Mouse (Mus musculus): ENCODE measurements at regions not wholly inside any gene's neighbourhood (a gene's known extent, or its start where the extent isn't known, plus 50 kb on each side); places are given as distances from the start of the nearest gene placed in this dataset.
A peak's percentile ranks its signal among the peaks of the same experiment; 100 is the strongest.

DNA sequence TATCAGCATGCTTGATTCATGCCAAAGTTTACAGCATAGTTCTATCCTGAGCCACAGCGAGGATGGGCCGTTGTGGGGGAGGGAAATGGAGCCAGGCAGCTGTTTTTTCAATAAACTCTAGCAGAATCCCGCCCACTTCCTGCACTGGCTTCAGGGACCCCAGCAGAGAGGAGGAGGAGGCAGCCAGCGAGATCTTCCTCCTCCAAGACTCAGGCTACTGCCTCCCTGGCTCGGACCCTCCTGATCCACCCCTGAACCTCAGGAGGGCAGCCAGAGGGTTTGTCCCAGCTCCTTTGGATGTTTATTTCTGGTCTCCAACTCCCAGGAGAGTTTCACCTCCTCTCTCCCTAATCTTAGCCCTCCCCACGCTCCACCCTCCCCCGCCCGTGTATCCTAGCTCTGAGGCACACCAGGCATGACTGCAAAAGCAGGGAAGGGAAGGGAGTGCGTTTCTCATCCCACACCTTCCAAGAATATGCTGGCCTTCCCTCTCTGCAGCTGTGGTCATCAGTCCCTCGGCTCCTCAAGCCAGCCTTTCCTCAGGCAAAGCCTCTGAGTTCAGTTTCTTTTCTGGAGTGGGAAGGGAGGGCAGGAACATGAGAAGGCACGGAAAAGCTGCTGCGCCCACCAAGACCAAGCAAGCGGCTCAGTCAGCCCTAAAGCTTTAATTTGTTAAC is 195.5 kb downstream of the Sox4 start:
- Histone ChIP-seq H3K27ac (ENCODE audit: low read depth, low read length) (peak overlapping the region; percentile 45), H3K4me3 (ENCODE audit: low read depth, low read length) (peak overlapping the region; percentile 15; the same call in 1 of the 2 replicates), H3K4me1 (ENCODE audit: control insufficient read depth, insufficient read depth, low read length) (peaks cover 32% of the 10 kb centered on the region), H3K36me3 (ENCODE audit: control insufficient read depth, insufficient read depth, low read length) (no peaks in the 10 kb centered on the region), H3K9ac (ENCODE audit: low read length) (peak overlapping the region; percentile 46), H3K27me3 (ENCODE audit: control insufficient read depth, insufficient read depth, low read length) (no peaks in the 10 kb centered on the region), H3K9me3 (ENCODE audit: control insufficient read depth, low read length) (no peaks in the 10 kb centered on the region), H3K4me2 (peak overlapping the region; percentile 36)
- WGBS: under 1% methylated on average over 13 of the region's 13 CpGs
- ATAC-seq (ENCODE audit: low FRiP score): peak; percentile 81
- DNase-seq (ENCODE audit: low spot score, missing footprints): peak; percentile 93

DNA sequence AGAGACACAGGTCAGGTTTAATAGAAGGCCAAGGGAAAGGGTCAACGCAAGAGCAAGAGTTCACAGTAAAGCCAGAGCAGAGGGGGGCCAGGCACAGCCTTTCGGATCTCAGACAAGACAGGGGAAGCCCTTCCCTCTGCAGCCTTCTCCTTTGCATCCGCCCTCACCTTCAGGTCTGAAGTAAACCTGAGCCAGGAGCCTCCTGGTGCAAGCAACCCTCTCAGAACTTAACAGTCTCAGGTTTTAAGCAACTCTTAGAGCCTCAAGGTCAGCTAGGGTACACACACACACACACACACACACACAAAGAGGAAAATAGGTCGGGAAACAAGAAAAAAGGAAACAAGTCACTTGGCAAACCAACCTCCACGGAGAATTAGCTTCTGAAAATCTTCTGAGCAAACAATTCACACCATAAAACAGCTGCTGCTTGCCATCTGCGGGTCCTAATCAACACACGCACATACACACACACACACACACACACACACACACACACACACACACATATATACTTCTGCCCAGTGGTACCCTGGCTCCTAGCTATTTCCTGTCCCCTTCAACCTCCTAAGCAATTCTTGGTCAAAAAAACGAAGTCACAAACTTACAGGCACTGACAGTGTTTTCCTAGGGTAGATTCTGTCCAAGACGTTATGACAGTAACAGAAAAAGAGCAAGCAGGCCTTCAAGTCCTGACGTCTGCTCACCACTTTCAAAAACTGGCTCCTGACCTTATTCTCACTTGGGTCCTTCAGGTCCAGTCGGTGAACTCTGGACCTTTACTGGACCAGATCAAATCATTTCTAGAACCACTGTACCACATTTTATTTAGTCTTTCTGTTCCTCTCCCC is 196.4 kb downstream of the Sox4 start:
- H3K9me3 ChIP-seq (ENCODE audit: control insufficient read depth, low read length): no peaks in the 10 kb centered on the region
- 29% methylated on average over 11 of the region's 11 CpGs for WGBS

DNA sequence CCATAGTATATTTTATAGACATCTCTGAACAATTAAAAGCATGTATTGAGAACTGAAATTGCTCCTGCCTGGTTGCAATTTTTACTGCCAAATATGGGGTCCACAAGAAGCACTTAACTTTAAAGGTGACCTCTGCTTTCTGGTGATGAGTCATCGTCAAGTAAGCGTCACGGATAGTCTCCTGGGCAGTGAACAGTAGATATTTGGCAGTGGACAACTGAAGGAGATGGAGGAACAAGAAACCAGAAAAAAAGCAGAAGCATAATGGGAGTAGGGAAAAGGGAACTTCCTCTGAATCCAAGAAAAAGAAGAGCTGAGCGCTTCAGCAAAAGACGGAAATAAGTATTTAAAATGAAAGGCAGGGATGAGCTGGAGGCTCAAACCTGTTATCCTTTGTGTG is 199.3 kb downstream of the Sox4 start:
- H3K36me3 ChIP-seq (ENCODE audit: control insufficient read depth, insufficient read depth, low read length): no peaks in the 10 kb centered on the region
- no peak overlapping the region for H3K4me2 ChIP-seq
- ATAC-seq (ENCODE audit: low FRiP score) (no peak), DNase-seq (ENCODE audit: low spot score, missing footprints) (no peak)
- H3K4me1 ChIP-seq (ENCODE audit: control insufficient read depth, insufficient read depth, low read length): peaks cover 30% of the 10 kb centered on the region
- no peak overlapping the region for H3K4me3 ChIP-seq (ENCODE audit: low read depth, low read length)
- H3K9me3 ChIP-seq (ENCODE audit: control insufficient read depth, low read length): no peaks in the 10 kb centered on the region
- H3K27ac ChIP-seq (ENCODE audit: low read depth, low read length): no peak overlapping the region
- no peak overlapping the region for H3K9ac ChIP-seq (ENCODE audit: low read length)
- 91% methylated on average over 5 of the region's 5 CpGs for WGBS
- H3K27me3 ChIP-seq (ENCODE audit: control insufficient read depth, insufficient read depth, low read length): no peaks in the 10 kb centered on the region

More for the DNA sequence above, 196.4 kb downstream of the Sox4 start:
- ATAC-seq (ENCODE audit: low FRiP score) (no peak), DNase-seq (ENCODE audit: low spot score, missing footprints) (peak; percentile 85)
- H3K4me1 ChIP-seq (ENCODE audit: control insufficient read depth, insufficient read depth, low read length): peaks cover 32% of the 10 kb centered on the region
- peak overlapping the region; percentile 36 for H3K4me2 ChIP-seq
- H3K9ac ChIP-seq (ENCODE audit: low read length): no peak overlapping the region
- H3K36me3 ChIP-seq (ENCODE audit: control insufficient read depth, insufficient read depth, low read length): no peaks in the 10 kb centered on the region
- H3K27me3 ChIP-seq (ENCODE audit: control insufficient read depth, insufficient read depth, low read length): no peaks in the 10 kb centered on the region
- no peak overlapping the region for H3K4me3 ChIP-seq (ENCODE audit: low read depth, low read length)
- H3K27ac ChIP-seq (ENCODE audit: low read depth, low read length): no peak overlapping the region; the same call in 1 of the 2 replicates

DNA sequence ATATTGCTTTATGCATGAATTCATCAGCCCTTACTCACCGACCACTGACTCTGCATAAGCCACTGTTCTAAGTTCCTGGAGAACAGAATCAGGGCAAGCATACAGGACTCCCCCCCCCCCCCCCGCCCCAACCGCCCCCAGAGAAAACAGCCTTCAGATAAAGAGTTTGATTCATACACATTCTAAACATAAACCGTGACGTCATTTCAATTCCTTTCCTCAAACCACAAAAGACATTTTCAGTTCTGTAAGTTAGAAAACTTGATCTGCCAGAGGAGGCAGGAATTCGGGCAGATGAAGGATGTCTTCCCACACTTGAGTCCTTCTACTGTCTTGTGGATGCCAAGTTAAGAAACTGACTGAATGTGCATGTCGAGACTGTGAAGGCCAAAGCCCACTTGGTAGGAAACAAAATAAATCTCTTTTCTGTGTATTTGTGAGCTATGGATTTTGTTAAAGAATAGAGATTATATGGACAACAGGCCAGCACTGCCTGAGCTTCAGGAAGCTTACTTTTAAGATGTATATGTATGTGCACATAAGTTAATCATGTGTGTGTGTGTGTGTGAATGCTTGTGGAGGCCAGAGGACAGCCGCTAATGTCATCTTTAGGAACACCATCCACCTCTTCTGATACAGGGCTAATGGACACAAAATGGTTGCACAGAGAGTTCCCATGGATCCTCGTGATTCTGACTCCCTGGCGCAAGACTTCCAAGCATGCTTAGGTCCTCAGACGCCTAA is 202.4 kb downstream of the Sox4 start:
- ATAC-seq (ENCODE audit: low FRiP score) (no peak), DNase-seq (ENCODE audit: low spot score, missing footprints) (no peak)
- Histone ChIP-seq H3K9ac (ENCODE audit: low read length) (no peak overlapping the region), H3K4me1 (ENCODE audit: control insufficient read depth, insufficient read depth, low read length) (peaks cover 5% of the 10 kb centered on the region), H3K9me3 (ENCODE audit: control insufficient read depth, low read length) (no peaks in the 10 kb centered on the region), H3K27me3 (ENCODE audit: control insufficient read depth, insufficient read depth, low read length) (no peaks in the 10 kb centered on the region), H3K27ac (ENCODE audit: low read depth, low read length) (no peak overlapping the region), H3K4me2 (no peak overlapping the region), H3K36me3 (ENCODE audit: control insufficient read depth, insufficient read depth, low read length) (no peaks in the 10 kb centered on the region), H3K4me3 (ENCODE audit: low read depth, low read length) (no peak overlapping the region)
- WGBS: 89% methylated on average over 11 of the region's 11 CpGs

DNA sequence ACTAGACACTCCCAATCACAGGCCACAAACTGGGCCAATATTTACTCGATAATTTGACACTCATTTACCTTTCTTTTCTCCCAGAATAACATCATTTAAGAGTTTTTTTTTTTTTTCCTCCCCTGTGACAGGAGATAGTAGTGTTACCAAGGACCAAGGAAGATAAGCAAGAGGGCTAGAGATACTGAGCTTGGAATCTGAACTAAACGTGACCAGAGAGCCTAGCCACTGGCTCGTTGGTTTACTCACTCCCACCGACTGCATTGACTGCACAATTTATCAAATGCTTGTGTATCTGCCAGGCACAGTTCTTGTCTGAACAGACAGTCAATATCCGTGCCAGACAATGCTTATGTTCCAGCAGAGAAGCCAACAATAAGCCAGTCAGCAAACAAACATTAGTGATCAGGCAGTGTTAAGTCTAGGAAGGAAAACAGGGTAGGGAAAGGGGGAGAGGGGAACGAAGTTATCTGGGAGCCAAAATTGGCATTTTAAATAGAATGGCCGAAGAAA is 213.3 kb downstream of the Sox4 start:
- H3K4me1 ChIP-seq (ENCODE audit: control insufficient read depth, insufficient read depth, low read length): peaks cover 8% of the 10 kb centered on the region
- ATAC-seq (ENCODE audit: low FRiP score): no peak
- H3K9ac ChIP-seq (ENCODE audit: low read length): no peak overlapping the region
- no peak overlapping the region for H3K4me3 ChIP-seq (ENCODE audit: low read depth, low read length)
- no peaks in the 10 kb centered on the region for H3K36me3 ChIP-seq (ENCODE audit: control insufficient read depth, insufficient read depth, low read length)
- H3K4me2 ChIP-seq: no peak overlapping the region
- 73% methylated on average over 7 of the region's 7 CpGs for WGBS
- no peak for DNase-seq (ENCODE audit: low spot score, missing footprints)
- no peak overlapping the region for H3K27ac ChIP-seq (ENCODE audit: low read depth, low read length)
- H3K27me3 ChIP-seq (ENCODE audit: control insufficient read depth, insufficient read depth, low read length): no peaks in the 10 kb centered on the region
- no peaks in the 10 kb centered on the region for H3K9me3 ChIP-seq (ENCODE audit: control insufficient read depth, low read length)

DNA sequence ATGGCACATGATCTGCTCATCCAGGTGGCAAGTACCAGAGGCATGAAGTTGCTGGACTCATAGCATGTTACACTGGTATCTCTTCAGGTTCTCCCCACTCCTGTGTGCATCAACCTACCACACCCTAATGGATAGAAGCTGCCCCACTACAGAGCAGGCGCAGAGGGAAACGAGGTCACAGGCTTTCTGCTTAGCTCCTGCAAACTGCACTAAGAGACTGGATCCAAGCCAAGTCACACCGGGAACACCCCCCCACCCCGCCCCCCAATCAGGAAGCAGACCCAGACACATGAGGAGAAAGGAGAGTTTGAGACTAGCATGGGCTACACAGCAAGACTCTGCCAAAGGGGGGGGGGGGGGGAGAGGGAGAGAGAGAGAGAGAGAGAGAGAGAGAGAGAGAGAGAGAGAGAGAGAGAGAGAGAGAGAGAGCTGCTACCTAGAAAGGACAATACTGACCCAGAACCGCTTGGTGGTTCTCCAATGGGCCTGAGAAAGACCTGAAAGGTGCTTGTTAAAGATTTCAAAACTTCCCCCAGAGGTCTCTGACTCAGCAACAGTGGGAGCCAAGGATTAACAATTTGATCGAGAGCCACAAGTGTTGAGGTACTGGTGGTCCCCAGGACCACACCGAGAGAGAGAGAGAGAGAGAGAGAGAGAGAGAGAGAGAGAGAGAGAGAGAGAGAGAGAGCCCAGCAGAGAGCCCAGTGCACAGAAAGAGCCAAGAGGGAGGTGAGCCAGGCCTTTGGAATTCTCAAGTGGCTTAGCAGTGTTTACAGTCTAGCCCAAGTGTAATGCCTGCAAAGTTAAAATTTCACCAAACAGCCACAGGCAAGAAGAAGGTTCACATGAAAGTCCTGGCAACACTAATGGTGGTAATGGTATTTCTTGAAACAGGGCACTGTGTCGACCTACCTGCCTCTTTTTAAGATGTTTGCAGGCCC is 215.1 kb downstream of the Sox4 start:
- Histone ChIP-seq H3K4me1 (ENCODE audit: control insufficient read depth, insufficient read depth, low read length) (peaks cover 8% of the 10 kb centered on the region), H3K4me2 (no peak overlapping the region), H3K27me3 (ENCODE audit: control insufficient read depth, insufficient read depth, low read length) (no peaks in the 10 kb centered on the region), H3K9me3 (ENCODE audit: control insufficient read depth, low read length) (no peaks in the 10 kb centered on the region), H3K9ac (ENCODE audit: low read length) (no peak overlapping the region), H3K36me3 (ENCODE audit: control insufficient read depth, insufficient read depth, low read length) (no peaks in the 10 kb centered on the region), H3K27ac (ENCODE audit: low read depth, low read length) (no peak overlapping the region), H3K4me3 (ENCODE audit: low read depth, low read length) (no peak overlapping the region)
- no peak for DNase-seq (ENCODE audit: low spot score, missing footprints)
- no peak for ATAC-seq (ENCODE audit: low FRiP score)
- 61% methylated on average over 8 of the region's 8 CpGs for WGBS

DNA sequence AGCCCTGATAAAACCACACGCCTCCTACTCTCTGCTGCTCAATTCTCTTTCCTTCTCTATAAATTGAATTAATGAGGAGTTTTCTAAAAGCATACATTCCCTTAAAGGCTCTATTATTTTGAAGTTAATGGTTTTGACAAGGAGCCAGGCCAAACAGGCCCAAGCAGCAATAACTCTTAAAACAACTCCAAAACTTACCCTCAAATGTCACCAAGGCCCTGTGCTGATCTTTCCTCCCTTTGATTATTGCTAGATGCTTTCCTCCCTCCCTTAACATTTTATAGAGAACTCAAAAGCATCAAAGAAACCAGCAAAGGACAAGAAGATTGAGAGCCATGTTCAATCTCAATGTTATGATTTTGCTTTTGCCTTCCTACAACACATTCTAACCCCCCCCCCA is 221.0 kb downstream of the Sox4 start:
- Histone ChIP-seq H3K9ac (ENCODE audit: low read length) (no peak overlapping the region), H3K4me2 (no peak overlapping the region), H3K27me3 (ENCODE audit: control insufficient read depth, insufficient read depth, low read length) (no peaks in the 10 kb centered on the region), H3K4me1 (ENCODE audit: control insufficient read depth, insufficient read depth, low read length) (no peaks in the 10 kb centered on the region), H3K4me3 (ENCODE audit: low read depth, low read length) (no peak overlapping the region), H3K36me3 (ENCODE audit: control insufficient read depth, insufficient read depth, low read length) (no peaks in the 10 kb centered on the region), H3K27ac (ENCODE audit: low read depth, low read length) (no peak overlapping the region), H3K9me3 (ENCODE audit: control insufficient read depth, low read length) (no peaks in the 10 kb centered on the region)
- DNase-seq (ENCODE audit: low spot score, missing footprints) (no peak), ATAC-seq (ENCODE audit: low FRiP score) (no peak)
- WGBS: 95% methylated on average over 1 of the region's 1 CpGs

DNA sequence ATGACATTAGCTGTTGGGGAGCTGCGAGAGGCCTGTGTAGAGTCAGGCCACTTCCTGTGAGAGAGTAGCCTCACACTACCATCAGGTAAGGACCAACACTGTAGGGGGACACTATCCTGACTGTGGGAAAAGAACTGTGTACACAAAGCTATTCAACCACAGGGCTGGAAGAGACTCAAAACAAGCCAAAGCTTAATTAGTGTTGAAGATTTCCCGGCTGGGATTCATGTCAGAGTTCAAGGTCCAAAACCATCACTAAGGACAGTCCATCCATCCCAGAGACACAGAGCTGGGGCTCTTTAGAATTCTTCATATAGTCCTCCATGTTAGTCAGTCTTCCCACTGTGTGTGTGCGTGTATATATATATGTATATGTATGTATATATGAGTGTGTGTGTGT is 221.5 kb downstream of the Sox4 start:
- 93% methylated on average over 3 of the region's 3 CpGs for WGBS
- Histone ChIP-seq H3K27me3 (ENCODE audit: control insufficient read depth, insufficient read depth, low read length) (no peaks in the 10 kb centered on the region), H3K27ac (ENCODE audit: low read depth, low read length) (no peak overlapping the region), H3K9ac (ENCODE audit: low read length) (no peak overlapping the region), H3K36me3 (ENCODE audit: control insufficient read depth, insufficient read depth, low read length) (no peaks in the 10 kb centered on the region), H3K4me2 (no peak overlapping the region), H3K9me3 (ENCODE audit: control insufficient read depth, low read length) (no peaks in the 10 kb centered on the region), H3K4me3 (ENCODE audit: low read depth, low read length) (no peak overlapping the region), H3K4me1 (ENCODE audit: control insufficient read depth, insufficient read depth, low read length) (no peaks in the 10 kb centered on the region)
- no peak for ATAC-seq (ENCODE audit: low FRiP score)
- DNase-seq (ENCODE audit: low spot score, missing footprints): no peak

Data from midbrain, embryonic 11.5 days (tissue).